Mouse (Mus musculus) right cerebral cortex, postnatal 14 days (tissue): Measurements from ENCODE around the gene Keap1.

ENCODE experiments used
- DNase-seq: peaks from one replicate; pipeline ENCODE4 v3.0.0; 2022

The Keap1 gene

GRCm38 (mm10) chr9:21194787-21195493 lies 44.2 kb downstream of the Keap1 start:
- DNase-seq: no peak

- DNase-seq: no peak
Measured at GRCm38 (mm10) chr9:21193786-21194185, 45.4 kb downstream of the Keap1 start.

GRCm38 (mm10) chr9:21190670-21191069 lies 48.5 kb downstream of the Keap1 start:
- DNase-seq: no peak

- DNase-seq: no peak
Measured at GRCm38 (mm10) chr9:21189905-21190304, 49.3 kb downstream of the Keap1 start.

- DNase-seq: no peak
Measured at GRCm38 (mm10) chr9:21185436-21185835, 53.7 kb downstream of the Keap1 start.

GRCm38 (mm10) chr9:21184733-21185132 lies 54.4 kb downstream of the Keap1 start:
- no peak for DNase-seq

GRCm38 (mm10) chr9:21183905-21184413 lies 55.2 kb downstream of the Keap1 start:
- no peak for DNase-seq

- DNase-seq: no peak
Measured at GRCm38 (mm10) chr9:21183421-21183820, 55.7 kb downstream of the Keap1 start.

- DNase-seq: no peak
Measured at GRCm38 (mm10) chr9:21181421-21182220, 57.5 kb downstream of the Keap1 start.

- DNase-seq: no peak
Measured at GRCm38 (mm10) chr9:21180841-21181240, 58.3 kb downstream of the Keap1 start.

GRCm38 (mm10) chr9:21180402-21180801 lies 58.8 kb downstream of the Keap1 start:
- DNase-seq: no peak
